Mouse (Mus musculus) olfactory bulb, adult 2 months (tissue): ENCODE measurements at regions not wholly inside any gene's neighbourhood (a gene's known extent, or its start where the extent isn't known, plus 50 kb on each side); places are given as distances from the start of the nearest gene placed in this dataset.
A peak's percentile ranks its signal among the peaks of the same experiment; 100 is the strongest.

Experiments used
- H3K27ac ChIP-seq: fragments of 200-500 bp; 2 replicates; pipeline ENCODE4 v1.5.1; 2012; ENCODE audit warnings: low read depth, low read length; ENCODE audit not compliant: insufficient read depth
- H3K4me1 ChIP-seq: fragments of 200-500 bp; 2 replicates; pipeline ENCODE4 v1.6.1; 2012; ENCODE audit warnings: low read length; ENCODE audit not compliant: control insufficient read depth, insufficient read depth
- H3K4me3 ChIP-seq: fragments of 200-500 bp; 2 replicates; pipeline ENCODE4 v1.5.1; 2012; ENCODE audit warnings: mild to moderate bottlenecking, low read depth, low read length, moderate library complexity; ENCODE audit not compliant: insufficient read depth
- CTCF ChIP-seq: fragments of 200-500 bp; IDR thresholded peaks from 2 replicates; pipeline ENCODE4 v1.5.1; 2012; ENCODE audit warnings: low read depth, mild to moderate bottlenecking, low read length, moderate library complexity; ENCODE audit not compliant: insufficient read depth
- POLR2A ChIP-seq: fragments of 200-500 bp; IDR thresholded peaks from 2 replicates; pipeline ENCODE4 v1.6.1; 2012; ENCODE audit warnings: mild to moderate bottlenecking, low read depth, low read length, moderate library complexity; ENCODE audit not compliant: insufficient read depth
- WGBS: fragments of 180-500 bp; shearing (Covaris S2); methylation state at CpG from one replicate; pipeline ENCODE4 v1.1.7; 2018; 5-methylcytosine and 5-hydroxymethylcytosine counted together

DNA sequence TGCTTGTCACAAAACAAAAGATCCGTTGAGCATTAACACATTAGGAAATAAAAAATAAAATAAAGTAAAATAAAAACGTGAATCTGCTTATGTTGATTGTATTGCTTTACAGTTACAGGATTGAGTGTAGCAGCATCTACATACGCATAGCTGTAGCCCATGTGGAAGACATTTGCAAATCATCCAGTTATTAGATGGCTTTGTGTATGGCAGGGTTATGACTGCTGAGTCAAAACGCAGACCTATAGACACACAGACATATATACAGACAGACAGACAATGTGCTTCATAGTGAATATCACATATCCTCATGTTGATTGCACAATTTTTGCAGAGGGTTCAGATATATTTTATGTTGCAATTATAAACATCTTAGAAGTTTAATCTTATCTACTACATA, 64.5 kb downstream of the Gm11146 start:
- 47% methylated on average over 4 of the region's 4 CpGs for WGBS
- H3K27ac ChIP-seq, result no peak overlapping the region
- no peak for TF ChIP-seq CTCF
- TF ChIP-seq POLR2A, result no peak
- no peaks in the 10 kb centered on the region for H3K4me1 ChIP-seq
- no peak overlapping the region for H3K4me3 ChIP-seq

DNA sequence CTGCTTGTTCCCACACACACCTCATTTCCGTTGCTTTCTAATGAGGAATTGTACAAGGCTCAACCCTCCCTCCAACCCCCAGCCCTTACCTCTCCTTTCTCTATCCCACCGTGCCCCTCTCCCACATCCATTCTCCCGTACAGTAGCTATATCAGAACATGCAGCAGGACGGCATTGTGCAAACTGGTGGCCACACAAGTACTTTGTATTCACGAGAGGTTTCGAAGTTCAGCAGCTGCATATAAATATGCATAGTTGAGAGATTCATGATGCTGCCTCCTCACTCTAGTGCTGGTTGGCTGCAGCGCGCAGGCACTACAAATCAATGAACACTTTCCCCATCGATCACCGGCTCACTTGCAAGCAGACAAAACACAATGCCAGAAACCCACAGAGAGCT, 65.1 kb downstream of the Gm11146 start:
- WGBS, result 14% methylated on average over 10 of the region's 10 CpGs
- H3K27ac ChIP-seq, result no peak overlapping the region
- TF ChIP-seq POLR2A (no peak), CTCF (no peak)
- H3K4me3 ChIP-seq, result peak overlapping the region; percentile 37
- H3K4me1 ChIP-seq, result no peaks in the 10 kb centered on the region

DNA sequence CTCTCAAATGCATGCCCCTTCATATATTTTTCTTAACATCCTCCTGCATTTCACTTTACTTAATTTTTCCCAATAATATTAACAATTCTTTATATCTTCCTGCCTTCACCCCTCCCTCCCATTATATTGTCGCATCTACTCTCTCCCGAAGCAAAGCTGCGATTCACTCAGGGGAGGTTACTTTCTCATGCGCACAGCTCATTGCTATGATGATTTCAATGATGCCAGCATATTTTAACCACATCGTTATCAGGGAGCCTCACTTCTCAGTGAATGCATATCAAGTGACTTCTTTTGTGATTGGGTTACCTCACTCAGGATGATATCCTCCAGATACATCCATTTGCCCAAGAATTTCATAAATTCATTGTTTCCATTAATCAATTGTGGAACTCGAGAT, 65.6 kb downstream of the Gm11146 start:
- Histone ChIP-seq H3K27ac (no peak overlapping the region), H3K4me1 (no peaks in the 10 kb centered on the region), H3K4me3 (no peak overlapping the region)
- WGBS, result 17% methylated on average over 6 of the region's 6 CpGs
- no peak for TF ChIP-seq CTCF
- TF ChIP-seq POLR2A, result no peak

DNA sequence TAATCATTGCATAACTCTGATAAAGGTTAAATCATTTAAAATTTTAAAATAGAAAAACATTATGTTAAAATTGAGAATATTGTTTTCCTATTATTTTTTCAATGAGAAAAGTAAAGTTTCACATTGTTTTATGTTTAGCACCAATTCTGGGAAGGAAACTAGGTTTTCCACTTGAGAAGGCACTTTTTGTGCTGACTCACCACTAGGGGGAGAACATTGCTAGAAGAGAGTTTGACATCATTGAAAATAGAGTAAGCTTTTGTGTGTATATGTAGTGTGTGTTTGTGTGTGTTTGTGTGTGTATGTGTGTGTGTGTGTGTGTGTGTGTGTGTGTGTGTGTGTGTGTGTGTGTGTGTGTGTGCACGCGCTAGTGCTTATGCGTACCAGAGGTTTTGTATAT, 66.9 kb downstream of the Gm11146 start:
- Histone ChIP-seq H3K4me3 (no peak overlapping the region), H3K4me1 (no peaks in the 10 kb centered on the region), H3K27ac (no peak overlapping the region)
- TF ChIP-seq CTCF, result no peak
- no peak for TF ChIP-seq POLR2A
- 91% methylated on average over 3 of the region's 3 CpGs for WGBS

DNA sequence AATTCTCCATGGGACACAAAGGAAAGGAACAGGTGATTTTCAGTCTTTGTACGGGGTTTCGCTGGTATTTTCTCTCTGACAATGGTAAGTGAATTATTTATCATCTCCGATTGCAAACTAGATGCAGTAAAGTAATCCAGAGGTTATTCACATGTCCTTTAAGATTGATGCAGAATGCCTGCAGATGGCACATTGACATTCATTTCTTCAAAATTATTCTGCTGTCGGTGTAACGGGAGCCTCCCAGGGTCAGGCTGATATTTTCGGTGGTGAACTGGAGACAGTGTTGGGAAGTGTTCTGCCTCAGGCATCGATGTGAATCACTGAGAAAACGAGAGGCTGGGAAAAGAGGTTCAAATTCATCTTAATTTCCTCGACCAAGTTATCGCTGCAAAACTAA, 70.3 kb downstream of the Gm11146 start:
- Histone ChIP-seq H3K27ac (no peak overlapping the region), H3K4me3 (no peak overlapping the region), H3K4me1 (no peaks in the 10 kb centered on the region)
- TF ChIP-seq CTCF, result no peak
- TF ChIP-seq POLR2A, result no peak
- 90% methylated on average over 10 of the region's 10 CpGs for WGBS

DNA sequence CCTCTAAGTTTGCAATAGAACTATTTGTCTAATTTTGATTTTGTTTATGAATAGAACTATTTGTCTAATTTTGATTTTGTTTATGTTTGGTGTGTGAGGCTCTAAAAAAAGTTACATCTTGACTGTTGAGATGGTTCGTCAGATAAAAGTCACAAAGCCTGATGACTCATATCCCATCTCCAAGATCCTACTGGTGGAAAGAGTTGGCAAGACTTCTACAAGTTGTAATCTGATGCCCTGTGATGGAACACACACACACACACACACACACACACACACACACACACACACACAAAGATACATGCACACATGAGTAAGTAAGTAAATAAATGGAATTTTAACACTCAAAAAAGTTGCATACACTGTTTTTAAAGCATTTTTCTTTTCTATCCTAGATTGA, 73.9 kb downstream of the Gm11146 start:
- H3K27ac ChIP-seq, result no peak overlapping the region

DNA sequence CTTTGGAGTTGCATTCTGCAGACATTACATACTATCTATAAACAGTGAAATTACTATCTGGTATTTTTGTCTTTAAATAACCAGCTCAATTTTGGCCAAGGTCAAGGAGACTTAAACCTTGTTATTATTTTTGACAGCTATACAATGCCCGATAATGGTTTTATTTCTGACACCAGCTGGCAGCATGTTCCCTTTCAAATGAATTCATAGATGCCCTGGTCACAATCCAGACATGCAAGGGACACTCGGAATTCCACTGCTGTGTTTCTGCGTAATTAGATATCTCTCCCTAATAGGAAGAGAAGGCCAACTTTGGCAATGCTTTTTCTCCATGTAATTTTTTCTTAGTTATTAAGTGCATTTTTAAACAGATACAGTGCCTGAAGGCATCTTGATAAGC, 87.3 kb downstream of the Gm11146 start:
- 79% methylated on average over 3 of the region's 3 CpGs for WGBS
- Histone ChIP-seq H3K27ac (no peak overlapping the region), H3K4me3 (no peak overlapping the region), H3K4me1 (no peaks in the 10 kb centered on the region)
- TF ChIP-seq POLR2A (no peak), CTCF (no peak)

More for the DNA sequence above, 73.9 kb downstream of the Gm11146 start:
- TF ChIP-seq POLR2A (no peak), CTCF (no peak)
- no peaks in the 10 kb centered on the region for H3K4me1 ChIP-seq
- 67% methylated on average over 1 of the region's 1 CpGs for WGBS
- H3K4me3 ChIP-seq, result no peak overlapping the region

DNA sequence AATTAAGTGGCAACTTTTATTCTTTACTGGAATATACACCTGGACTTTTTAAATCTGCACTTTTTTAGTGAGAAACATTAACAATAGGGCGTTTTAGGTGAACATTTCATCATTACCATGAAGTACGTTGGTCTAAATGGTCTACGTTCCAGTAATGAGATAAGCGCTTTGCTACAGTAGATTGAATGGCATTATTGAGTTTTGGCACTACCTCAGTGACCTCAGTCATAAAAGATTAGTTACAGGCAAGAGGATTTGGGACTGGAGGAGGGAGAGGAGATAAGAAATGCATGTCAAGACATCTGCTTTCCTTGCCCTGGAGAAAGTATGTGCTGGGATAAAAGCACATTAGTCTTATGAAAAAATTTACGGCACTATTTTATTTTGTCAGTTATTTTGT, 98.3 kb downstream of the Gm11146 start:
- Histone ChIP-seq H3K27ac (no peak overlapping the region), H3K4me3 (no peak overlapping the region), H3K4me1 (peaks cover 3% of the 10 kb centered on the region)
- TF ChIP-seq CTCF (no peak), POLR2A (no peak)
- WGBS, result 83% methylated on average over 5 of the region's 5 CpGs

DNA sequence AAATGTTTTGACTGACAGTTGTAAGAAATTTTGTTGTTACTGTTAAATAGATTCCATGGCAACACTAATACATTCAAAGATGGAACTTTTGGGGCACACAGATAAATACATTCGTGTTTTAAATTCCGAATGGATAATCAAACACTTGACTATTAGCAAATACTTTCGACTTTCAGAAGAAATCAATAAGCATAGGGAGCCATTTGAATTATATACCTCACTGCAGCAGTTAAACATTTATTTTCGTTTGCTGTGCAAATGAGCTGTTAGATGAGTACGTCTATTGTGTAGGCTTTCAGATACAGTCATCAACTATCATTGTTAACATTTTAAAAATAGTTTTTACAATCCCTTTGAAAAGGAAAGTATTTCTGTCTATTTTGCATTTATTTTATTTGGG, 99.0 kb downstream of the Gm11146 start:
- TF ChIP-seq CTCF (no peak), POLR2A (no peak)
- Histone ChIP-seq H3K4me1 (peaks cover 3% of the 10 kb centered on the region), H3K27ac (no peak overlapping the region), H3K4me3 (no peak overlapping the region)
- WGBS, result 83% methylated on average over 5 of the region's 5 CpGs

DNA sequence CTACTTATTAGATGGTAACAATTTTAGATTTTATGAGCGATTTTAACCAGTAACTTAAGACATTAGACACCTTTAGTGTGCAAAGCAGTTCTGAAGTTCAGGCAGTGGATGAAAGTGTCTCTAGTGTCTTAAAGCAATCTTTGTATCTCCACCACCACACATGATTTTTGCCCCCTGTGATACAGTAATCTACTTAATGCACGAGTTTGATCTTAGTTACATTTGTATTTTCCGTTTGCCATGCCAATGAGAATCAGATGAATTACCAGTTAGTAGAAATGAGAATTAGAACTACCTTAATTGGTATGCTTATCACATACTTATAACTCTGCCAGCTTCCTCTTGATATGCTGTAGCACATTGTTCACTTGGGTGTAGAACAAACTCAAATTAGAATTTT, 99.9 kb downstream of the Gm11146 start:
- H3K4me3 ChIP-seq, result no peak overlapping the region
- no peak overlapping the region for H3K27ac ChIP-seq
- 72% methylated on average over 3 of the region's 3 CpGs for WGBS
- H3K4me1 ChIP-seq, result peaks cover 3% of the 10 kb centered on the region
- no peak for TF ChIP-seq CTCF
- no peak for TF ChIP-seq POLR2A

DNA sequence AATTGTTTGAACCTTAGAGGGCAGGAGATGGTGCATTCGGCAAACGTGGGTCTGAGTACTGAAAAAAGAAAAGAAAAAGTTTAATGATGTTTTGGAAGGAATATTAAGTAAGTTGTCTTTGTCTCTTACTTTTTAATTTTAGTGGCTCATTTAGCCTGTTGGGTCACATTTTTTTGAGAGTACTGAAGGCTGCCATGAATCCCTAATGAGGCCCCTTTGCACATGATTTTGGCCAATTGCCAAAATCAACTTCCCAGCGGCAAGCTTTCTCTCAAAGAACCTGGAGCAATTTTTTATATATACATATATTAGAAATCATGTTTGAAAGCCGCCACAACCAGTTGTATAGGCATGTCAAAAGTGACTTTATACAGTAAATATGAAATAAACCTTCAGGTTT, 100.9 kb downstream of the Gm11146 start:
- 46% methylated on average over 4 of the region's 4 CpGs for WGBS
- Histone ChIP-seq H3K27ac (no peak overlapping the region), H3K4me1 (peaks cover 3% of the 10 kb centered on the region), H3K4me3 (no peak overlapping the region)
- TF ChIP-seq CTCF (no peak), POLR2A (no peak)
